Mouse (Mus musculus) cerebellum, adult 2 months (tissue): ENCODE measurements around the gene Zfp365. TPM values are rescaled to one million over a fixed set of nuclear protein-coding genes. Genes with fewer than 3 reads are reported as not detected.

Experiments used
- DNase-seq, 2 experiments: peaks; one replicate each; pipeline ENCODE4 v3.0.0; 2021
- H3K27ac ChIP-seq: fragments of 200-500 bp; 2 replicates; pipeline ENCODE4 v1.5.1; 2012; ENCODE audit warnings: low read length, control low read depth, inconsistent platforms; ENCODE audit not compliant: insufficient read depth
- H3K27me3 ChIP-seq: fragments of 200-500 bp; 2 replicates; pipeline ENCODE4 v1.6.1; 2012; ENCODE audit warnings: inconsistent platforms, mild to moderate bottlenecking, low read length, moderate library complexity; ENCODE audit not compliant: control insufficient read depth, insufficient read depth
- H3K4me1 ChIP-seq: fragments of 200-500 bp; 2 replicates; pipeline ENCODE4 v1.6.1; 2011; ENCODE audit warnings: low read length; ENCODE audit not compliant: control insufficient read depth, insufficient read depth
- H3K4me3 ChIP-seq: fragments of 200-500 bp; replicated peaks from 2 replicates; pipeline ENCODE3; 2011; ENCODE audit warnings: mild to moderate bottlenecking, low read depth, low read length, control low read depth; ENCODE audit not compliant: insufficient read depth
- CTCF ChIP-seq: fragments of 200-500 bp; IDR thresholded peaks from 2 replicates; pipeline ENCODE4 v1.5.1; 2011; ENCODE audit warnings: low read depth, mild to moderate bottlenecking, control low read depth, low read length, moderate library complexity, borderline replicate concordance; ENCODE audit not compliant: insufficient read depth
- POLR2A ChIP-seq: fragments of 200-500 bp; IDR thresholded peaks from 2 replicates; pipeline ENCODE4 v1.6.1; 2011; ENCODE audit warnings: low read length, control low read depth, borderline replicate concordance; ENCODE audit not compliant: insufficient read depth
- WGBS: fragments of 180-500 bp; shearing (Covaris S2); methylation state at CpG from one replicate; pipeline ENCODE4 v1.1.7; 2018; 5-methylcytosine and 5-hydroxymethylcytosine counted together
- polyA plus RNA-seq: library from polyadenylated mRNA; depleted of rRNA; stranded (reverse); fragments of >200 nt; gene quantifications from 2 replicates; pipeline ENCODE4 v1.2.3, GENCODE M21; 2012

The Zfp365 gene
- polyA plus RNA-seq, 1 experiment: 39.7 TPM

- Histone ChIP-seq H3K27me3 (no peaks in the 10 kb centered on the region), H3K27ac (no peak overlapping the region), H3K4me1 (no peaks in the 10 kb centered on the region), H3K4me3 (no peak overlapping the region)
- TF ChIP-seq POLR2A (no peak), CTCF (no peak)
- WGBS: 58% methylated on average over 4 of the region's 4 CpGs
- DNase-seq: no peak
Observed at GRCm38 (mm10) chr10:67918194-67918899, 5.9 kb upstream of the Zfp365 start.

- no peak for DNase-seq
- Histone ChIP-seq H3K4me1 (no peaks in the 10 kb centered on the region), H3K27me3 (no peaks in the 10 kb centered on the region), H3K27ac (no peak overlapping the region), H3K4me3 (no peak overlapping the region)
- TF ChIP-seq POLR2A (no peak), CTCF (no peak)
- 64% methylated on average over 7 of the region's 7 CpGs for WGBS
Observed at GRCm38 (mm10) chr10:67917356-67917755, 4.9 kb upstream of the Zfp365 start.

- TF ChIP-seq POLR2A (no peak), CTCF (no peak)
- Histone ChIP-seq H3K27ac (no peak overlapping the region), H3K27me3 (no peaks in the 10 kb centered on the region), H3K4me1 (no peaks in the 10 kb centered on the region), H3K4me3 (peak overlapping the region; percentile 81)
- no peak for DNase-seq
- 21% methylated on average over 33 of the region's 33 CpGs for WGBS
Observed at GRCm38 (mm10) chr10:67911447-67912336, 770 bp downstream of the Zfp365 start.

GRCm38 (mm10) chr10:67907931-67908330 lies 4.5 kb downstream of the Zfp365 start:
- DNase-seq: no peak
- 95% methylated on average over 4 of the region's 4 CpGs for WGBS
- H3K27me3 ChIP-seq: no peaks in the 10 kb centered on the region
- H3K4me1 ChIP-seq: 0 out of 2 replicates have a peak, but pooled peaks cover 3% of the 10 kb centered on the region
- H3K27ac ChIP-seq: no peak overlapping the region
- TF ChIP-seq CTCF (no peak), POLR2A (no peak)
- no peak overlapping the region for H3K4me3 ChIP-seq

GRCm38 (mm10) chr10:67906926-67907325 lies 5.5 kb downstream of the Zfp365 start:
- Histone ChIP-seq H3K4me1 (0 out of 2 replicates have a peak, but pooled peaks cover 3% of the 10 kb centered on the region), H3K4me3 (no peak overlapping the region), H3K27ac (peak overlapping the region; percentile 13; the same call in 1 of the 2 replicates), H3K27me3 (no peaks in the 10 kb centered on the region)
- 97% methylated on average over 2 of the region's 2 CpGs for WGBS
- DNase-seq: no peak
- TF ChIP-seq POLR2A (no peak), CTCF (no peak)

DNA sequence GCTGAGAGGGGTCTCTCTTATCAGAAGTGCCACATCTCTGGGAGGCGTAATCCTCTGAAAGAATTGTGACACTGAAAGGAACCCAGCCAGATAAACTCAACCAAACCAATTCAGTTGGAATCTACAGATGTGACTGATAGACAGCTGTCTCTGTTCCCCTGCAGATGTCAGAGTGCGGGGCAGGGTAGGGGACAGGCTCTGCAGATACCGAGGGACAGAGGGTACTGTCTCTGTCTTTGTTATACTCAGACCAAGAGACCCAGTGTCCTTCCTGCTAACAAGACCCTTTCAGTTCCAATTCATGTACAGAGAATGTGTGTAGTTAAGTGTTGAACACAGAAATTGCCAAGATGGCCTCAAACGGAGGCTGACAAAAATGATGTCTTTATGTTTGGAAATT lies 6.4 kb downstream of the Zfp365 start:
- Histone ChIP-seq H3K4me1 (0 out of 2 replicates have a peak, but pooled peaks cover 3% of the 10 kb centered on the region), H3K27ac (no peak overlapping the region), H3K4me3 (no peak overlapping the region), H3K27me3 (no peaks in the 10 kb centered on the region)
- TF ChIP-seq CTCF: no peak
- TF ChIP-seq POLR2A: no peak
- DNase-seq: no peak
- 84% methylated on average over 4 of the region's 4 CpGs for WGBS

GRCm38 (mm10) chr10:67903387-67903786 lies 9.1 kb downstream of the Zfp365 start:
- H3K27me3 ChIP-seq: no peaks in the 10 kb centered on the region
- TF ChIP-seq CTCF (no peak), POLR2A (no peak)
- H3K4me3 ChIP-seq: no peak overlapping the region
- H3K4me1 ChIP-seq: 0 out of 2 replicates have a peak, but pooled peaks cover 3% of the 10 kb centered on the region
- peak in 1 of 2 experiments; percentile 30 for DNase-seq
- WGBS: 62% methylated on average over 7 of the region's 7 CpGs
- H3K27ac ChIP-seq: no peak overlapping the region
